Mouse (Mus musculus): ENCODE measurements around the gene Mbip. TPM values are rescaled to one million over a fixed set of nuclear protein-coding genes. Genes with fewer than 3 reads are reported as not detected.

Mbip gene
- polyA plus RNA-seq (2015; fragmentation: Nextera tagmentation; extraction: Ambion mirVana) = 211 and 218 TPM in 2 replicates

GRCm38 (mm10) chr12:56345367-56346089 is at the start of gene Mbip:
Gene Mbip, minus strand, starts transcription at chr12:56345894.
- Histone ChIP-seq H3K27ac (ENCODE audit: low read length) (peak within 1 kb of the TSS; percentile 68), H3K4me3 (ENCODE audit: low read length) (peak within 1 kb of the TSS; percentile 58), H3K9me3 (ENCODE audit: control insufficient read depth, low read length) (no peaks in the 10 kb centered on the region), H3K4me1 (replicated peaks; ENCODE audit: control insufficient read depth, insufficient read depth, low read length) (no peaks in the 10 kb centered on the region), H3K9ac (ENCODE audit: low read length) (peak within 1 kb of the TSS; percentile 89), H3K36me3 (ENCODE audit: control insufficient read depth, insufficient read depth, low read length) (no peaks in the 10 kb centered on the region), H3K4me2 (ENCODE audit: low read depth, low read length) (peak within 1 kb of the TSS; percentile 72), H3K27me3 (ENCODE audit: control insufficient read depth, insufficient read depth, low read depth, low read length) (no peaks in the 10 kb centered on the region)
- ATAC-seq (ENCODE audit: low read depth) = peak; percentile 99
- WGBS = under 1% methylated on average over 35 of the region's 37 CpGs

GRCm38 (mm10) chr12:56387647-56388205 is 42.0 kb upstream of the Mbip start:
- Histone ChIP-seq H3K27ac (ENCODE audit: low read length) (no peak overlapping the region), H3K4me1 (replicated peaks; ENCODE audit: control insufficient read depth, insufficient read depth, low read length) (no peaks in the 10 kb centered on the region; the same call in 1 of the 2 replicates), H3K36me3 (ENCODE audit: control insufficient read depth, insufficient read depth, low read length) (no peaks in the 10 kb centered on the region), H3K27me3 (ENCODE audit: control insufficient read depth, insufficient read depth, low read depth, low read length) (no peaks in the 10 kb centered on the region), H3K9me3 (ENCODE audit: control insufficient read depth, low read length) (no peaks in the 10 kb centered on the region), H3K4me3 (ENCODE audit: low read length) (no peak overlapping the region), H3K9ac (ENCODE audit: low read length) (no peak overlapping the region), H3K4me2 (ENCODE audit: low read depth, low read length) (peak overlapping the region; percentile 12; the same call in 1 of the 2 replicates)
- 37% methylated on average over 7 of the region's 7 CpGs for WGBS
- ATAC-seq (ENCODE audit: low read depth) = no peak

- H3K4me1 ChIP-seq (replicated peaks; ENCODE audit: control insufficient read depth, insufficient read depth, low read length) = no peaks in the 10 kb centered on the region; the same call in 1 of the 2 replicates
- no peak overlapping the region for H3K4me2 ChIP-seq (ENCODE audit: low read depth, low read length)
- 63% methylated on average over 5 of the region's 6 CpGs for WGBS
- no peak for ATAC-seq (ENCODE audit: low read depth)
- no peak overlapping the region for H3K4me3 ChIP-seq (ENCODE audit: low read length)
- no peaks in the 10 kb centered on the region for H3K9me3 ChIP-seq (ENCODE audit: control insufficient read depth, low read length)
- no peaks in the 10 kb centered on the region for H3K27me3 ChIP-seq (ENCODE audit: control insufficient read depth, insufficient read depth, low read depth, low read length)
- no peak overlapping the region for H3K9ac ChIP-seq (ENCODE audit: low read length)
- H3K36me3 ChIP-seq (ENCODE audit: control insufficient read depth, insufficient read depth, low read length) = no peaks in the 10 kb centered on the region
- no peak overlapping the region for H3K27ac ChIP-seq (ENCODE audit: low read length)
Observed at GRCm38 (mm10) chr12:56386955-56387646, 41.4 kb upstream of the Mbip start.

- Histone ChIP-seq H3K4me2 (ENCODE audit: low read depth, low read length) (peak overlapping the region; percentile 27), H3K9me3 (ENCODE audit: control insufficient read depth, low read length) (no peaks in the 10 kb centered on the region), H3K4me3 (ENCODE audit: low read length) (peak overlapping the region; percentile 58), H3K4me1 (replicated peaks; ENCODE audit: control insufficient read depth, insufficient read depth, low read length) (no peaks in the 10 kb centered on the region), H3K36me3 (ENCODE audit: control insufficient read depth, insufficient read depth, low read length) (no peaks in the 10 kb centered on the region; the same call in 1 of the 2 replicates), H3K9ac (ENCODE audit: low read length) (peak overlapping the region; percentile 89), H3K27ac (ENCODE audit: low read length) (peak overlapping the region; percentile 68), H3K27me3 (ENCODE audit: control insufficient read depth, insufficient read depth, low read depth, low read length) (no peaks in the 10 kb centered on the region)
- WGBS = 1% methylated on average over 5 of the region's 5 CpGs
- ATAC-seq (ENCODE audit: low read depth) = no peak
Observed at GRCm38 (mm10) chr12:56344771-56345314, 851 bp downstream of the Mbip start.

GRCm38 (mm10) chr12:56339295-56340056 is 6.2 kb downstream of the Mbip start:
- Histone ChIP-seq H3K27me3 (ENCODE audit: control insufficient read depth, insufficient read depth, low read depth, low read length) (no peaks in the 10 kb centered on the region), H3K9ac (ENCODE audit: low read length) (peak overlapping the region; percentile 55), H3K4me3 (ENCODE audit: low read length) (no peak overlapping the region), H3K4me1 (replicated peaks; ENCODE audit: control insufficient read depth, insufficient read depth, low read length) (no peaks in the 10 kb centered on the region), H3K27ac (ENCODE audit: low read length) (peak overlapping the region; percentile 72), H3K4me2 (ENCODE audit: low read depth, low read length) (peak overlapping the region; percentile 24), H3K9me3 (ENCODE audit: control insufficient read depth, low read length) (no peaks in the 10 kb centered on the region), H3K36me3 (ENCODE audit: control insufficient read depth, insufficient read depth, low read length) (peaks cover 18% of the 10 kb centered on the region)
- 54% methylated on average over 8 of the region's 8 CpGs for WGBS
- no peak for ATAC-seq (ENCODE audit: low read depth)

- peak overlapping the region; percentile 70 for H3K27ac ChIP-seq (ENCODE audit: low read length)
- H3K36me3 ChIP-seq (ENCODE audit: control insufficient read depth, insufficient read depth, low read length) = peaks cover 47% of the 10 kb centered on the region
- no peaks in the 10 kb centered on the region; the same call in 1 of the 2 replicates for H3K4me1 ChIP-seq (replicated peaks; ENCODE audit: control insufficient read depth, insufficient read depth, low read length)
- WGBS = 59% methylated on average over 2 of the region's 2 CpGs
- no peak overlapping the region for H3K4me3 ChIP-seq (ENCODE audit: low read length)
- no peak for ATAC-seq (ENCODE audit: low read depth)
- H3K4me2 ChIP-seq (ENCODE audit: low read depth, low read length) = no peak overlapping the region
- no peaks in the 10 kb centered on the region for H3K27me3 ChIP-seq (ENCODE audit: control insufficient read depth, insufficient read depth, low read depth, low read length)
- no peak overlapping the region for H3K9ac ChIP-seq (ENCODE audit: low read length)
- H3K9me3 ChIP-seq (ENCODE audit: control insufficient read depth, low read length) = no peaks in the 10 kb centered on the region
Observed at GRCm38 (mm10) chr12:56333461-56333860, 12.2 kb downstream of the Mbip start.

- H3K36me3 ChIP-seq (ENCODE audit: control insufficient read depth, insufficient read depth, low read length) = peaks cover 54% of the 10 kb centered on the region
- H3K4me1 ChIP-seq (replicated peaks; ENCODE audit: control insufficient read depth, insufficient read depth, low read length) = no peaks in the 10 kb centered on the region; the same call in 1 of the 2 replicates
- H3K9me3 ChIP-seq (ENCODE audit: control insufficient read depth, low read length) = no peaks in the 10 kb centered on the region
- H3K4me3 ChIP-seq (ENCODE audit: low read length) = no peak overlapping the region
- peak overlapping the region; percentile 61 for H3K27ac ChIP-seq (ENCODE audit: low read length)
- no peaks in the 10 kb centered on the region for H3K27me3 ChIP-seq (ENCODE audit: control insufficient read depth, insufficient read depth, low read depth, low read length)
- no peak overlapping the region for H3K9ac ChIP-seq (ENCODE audit: low read length)
- 58% methylated on average over 3 of the region's 3 CpGs for WGBS
- no peak overlapping the region for H3K4me2 ChIP-seq (ENCODE audit: low read depth, low read length)
- ATAC-seq (ENCODE audit: low read depth) = peak; percentile 69; the same call in 1 of the 2 replicates
Observed at GRCm38 (mm10) chr12:56332475-56332874, 13.2 kb downstream of the Mbip start.

GRCm38 (mm10) chr12:56327448-56327998 is 18.2 kb downstream of the Mbip start:
- no peak overlapping the region for H3K27ac ChIP-seq (ENCODE audit: low read length)
- H3K4me1 ChIP-seq (replicated peaks; ENCODE audit: control insufficient read depth, insufficient read depth, low read length) = no peaks in the 10 kb centered on the region
- H3K4me3 ChIP-seq (ENCODE audit: low read length) = no peak overlapping the region
- no peak for ATAC-seq (ENCODE audit: low read depth)
- no peak overlapping the region for H3K4me2 ChIP-seq (ENCODE audit: low read depth, low read length)
- no peaks in the 10 kb centered on the region for H3K9me3 ChIP-seq (ENCODE audit: control insufficient read depth, low read length)
- no peak overlapping the region for H3K9ac ChIP-seq (ENCODE audit: low read length)
- H3K36me3 ChIP-seq (ENCODE audit: control insufficient read depth, insufficient read depth, low read length) = peaks cover 56% of the 10 kb centered on the region
- H3K27me3 ChIP-seq (ENCODE audit: control insufficient read depth, insufficient read depth, low read depth, low read length) = no peaks in the 10 kb centered on the region
- 79% methylated on average over 6 of the region's 6 CpGs for WGBS

Measured in lung, embryonic 16.5 days (tissue).